Mouse (Mus musculus): ENCODE measurements at regions not wholly inside any gene's neighbourhood (a gene's known extent, or its start where the extent isn't known, plus 50 kb on each side); places are given as distances from the start of the nearest gene placed in this dataset.

DNA sequence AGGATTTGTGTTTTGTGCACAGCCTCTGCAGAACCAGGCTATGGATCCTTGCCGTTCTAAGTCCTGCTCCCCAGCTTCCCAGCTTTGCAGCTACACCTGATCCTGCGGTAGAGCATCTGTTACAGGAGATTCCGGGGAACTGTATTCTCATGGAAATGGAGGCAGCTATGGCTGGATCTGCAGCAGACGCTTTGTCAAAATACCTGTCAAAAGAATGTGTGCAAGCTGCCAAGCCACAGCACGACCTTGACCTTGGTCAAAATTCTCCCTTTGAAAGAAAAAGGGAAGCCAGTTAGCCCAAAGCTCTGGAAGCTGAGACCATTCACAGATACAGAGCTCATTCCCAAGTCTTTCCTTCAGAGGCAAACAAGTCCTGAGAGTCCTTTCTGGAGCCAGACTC is 255.3 kb downstream of the Med13l start:
- DNase-seq (ENCODE audit: low spot score) (no peak), ATAC-seq (ENCODE audit: insufficient read depth, low FRiP score, low TSS enrichment) (no peak)
- Histone ChIP-seq H3K4me3 (ENCODE audit: low read depth, low read length) (no peak overlapping the region), H3K4me1 (ENCODE audit: control insufficient read depth, insufficient read depth, low read length) (no peaks in the 10 kb centered on the region), H3K9me3 (ENCODE audit: control insufficient read depth, low read length) (no peaks in the 10 kb centered on the region), H3K27ac (ENCODE audit: low read depth, low read length) (no peak overlapping the region), H3K4me2 (ENCODE audit: low read depth) (no peak overlapping the region), H3K9ac (ENCODE audit: low read length) (no peak overlapping the region), H3K27me3 (ENCODE audit: control insufficient read depth, insufficient read depth, low read length) (no peaks in the 10 kb centered on the region), H3K36me3 (ENCODE audit: control insufficient read depth, insufficient read depth, low read length) (no peaks in the 10 kb centered on the region)
- WGBS = 76% methylated on average over 5 of the region's 5 CpGs

DNA sequence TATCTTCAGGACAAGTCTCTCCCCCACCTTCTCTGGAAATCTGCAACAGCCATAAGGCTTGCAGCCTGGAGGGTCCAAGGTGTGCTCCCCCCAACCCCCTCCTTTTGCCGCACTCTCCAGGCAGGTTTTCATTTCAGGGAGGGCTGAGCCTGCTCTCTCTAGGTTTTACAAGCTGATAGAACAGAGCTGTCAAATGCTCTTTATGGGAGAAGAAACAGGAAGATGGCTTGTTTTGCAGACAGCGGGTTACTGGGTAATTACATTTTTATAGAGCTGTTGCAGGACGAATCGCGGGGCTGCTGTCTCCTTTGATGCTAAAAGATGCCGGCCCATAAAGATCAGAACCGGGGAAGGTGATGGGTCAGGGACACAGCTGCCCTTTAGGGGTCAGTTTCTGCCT is 257.8 kb downstream of the Med13l start:
- 29% methylated on average over 7 of the region's 7 CpGs for WGBS
- DNase-seq (ENCODE audit: low spot score) (no peak), ATAC-seq (ENCODE audit: insufficient read depth, low FRiP score, low TSS enrichment) (no peak)

DNA sequence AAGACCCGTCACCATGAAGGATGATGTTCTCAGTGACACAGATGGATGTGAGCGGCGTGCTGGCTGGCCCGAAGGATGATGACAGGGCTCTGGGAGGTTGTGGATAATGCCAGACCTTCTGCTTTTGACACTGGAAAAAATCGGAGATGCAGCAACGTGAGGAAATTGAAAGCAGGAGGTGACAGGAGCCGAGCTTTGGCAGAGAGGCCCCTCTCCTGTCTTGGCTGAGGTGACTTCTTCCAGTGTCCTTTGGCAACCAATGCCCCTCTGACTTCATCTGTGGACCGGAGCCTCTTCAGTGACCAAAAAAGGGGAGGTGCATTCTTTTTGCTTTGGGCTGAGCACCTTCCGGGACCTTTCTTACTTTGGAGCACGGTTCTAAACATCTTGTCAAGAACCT is 264.3 kb downstream of the Med13l start:
- 87% methylated on average over 10 of the region's 10 CpGs for WGBS
- no peak for ATAC-seq (ENCODE audit: insufficient read depth, low FRiP score, low TSS enrichment)
- H3K9me3 ChIP-seq (ENCODE audit: control insufficient read depth, low read length) = no peaks in the 10 kb centered on the region
- no peaks in the 10 kb centered on the region for H3K27me3 ChIP-seq (ENCODE audit: control insufficient read depth, insufficient read depth, low read length)
- H3K4me1 ChIP-seq (ENCODE audit: control insufficient read depth, insufficient read depth, low read length) = peaks cover 6% of the 10 kb centered on the region; the same call in 1 of the 2 replicates
- no peaks in the 10 kb centered on the region for H3K36me3 ChIP-seq (ENCODE audit: control insufficient read depth, insufficient read depth, low read length)
- no peak overlapping the region for H3K27ac ChIP-seq (ENCODE audit: low read depth, low read length)
- H3K9ac ChIP-seq (ENCODE audit: low read length) = no peak overlapping the region
- no peak overlapping the region for H3K4me2 ChIP-seq (ENCODE audit: low read depth)
- no peak for DNase-seq (ENCODE audit: low spot score)
- no peak overlapping the region for H3K4me3 ChIP-seq (ENCODE audit: low read depth, low read length)

More for the DNA sequence above, 257.8 kb downstream of the Med13l start:
- Histone ChIP-seq H3K27me3 (ENCODE audit: control insufficient read depth, insufficient read depth, low read length) (no peaks in the 10 kb centered on the region), H3K36me3 (ENCODE audit: control insufficient read depth, insufficient read depth, low read length) (no peaks in the 10 kb centered on the region), H3K4me2 (ENCODE audit: low read depth) (no peak overlapping the region), H3K9me3 (ENCODE audit: control insufficient read depth, low read length) (no peaks in the 10 kb centered on the region), H3K4me3 (ENCODE audit: low read depth, low read length) (no peak overlapping the region), H3K9ac (ENCODE audit: low read length) (no peak overlapping the region), H3K27ac (ENCODE audit: low read depth, low read length) (no peak overlapping the region), H3K4me1 (ENCODE audit: control insufficient read depth, insufficient read depth, low read length) (no peaks in the 10 kb centered on the region)

- Histone ChIP-seq H3K4me3 (ENCODE audit: low read depth, low read length) (no peak overlapping the region), H3K4me2 (ENCODE audit: low read depth) (no peak overlapping the region), H3K4me1 (ENCODE audit: control insufficient read depth, insufficient read depth, low read length) (peaks cover 11% of the 10 kb centered on the region; the same call in 1 of the 2 replicates), H3K36me3 (ENCODE audit: control insufficient read depth, insufficient read depth, low read length) (no peaks in the 10 kb centered on the region), H3K9ac (ENCODE audit: low read length) (no peak overlapping the region), H3K9me3 (ENCODE audit: control insufficient read depth, low read length) (no peaks in the 10 kb centered on the region), H3K27ac (ENCODE audit: low read depth, low read length) (no peak overlapping the region), H3K27me3 (ENCODE audit: control insufficient read depth, insufficient read depth, low read length) (no peaks in the 10 kb centered on the region; the same call in 1 of the 2 replicates)
- ATAC-seq (ENCODE audit: insufficient read depth, low FRiP score, low TSS enrichment) = no peak
- 15% methylated on average over 14 of the region's 14 CpGs for WGBS
- DNase-seq (ENCODE audit: low spot score) = no peak
Measured at GRCm38 (mm10) chr5:118829031-118829698, 268.7 kb downstream of the Med13l start.

DNA sequence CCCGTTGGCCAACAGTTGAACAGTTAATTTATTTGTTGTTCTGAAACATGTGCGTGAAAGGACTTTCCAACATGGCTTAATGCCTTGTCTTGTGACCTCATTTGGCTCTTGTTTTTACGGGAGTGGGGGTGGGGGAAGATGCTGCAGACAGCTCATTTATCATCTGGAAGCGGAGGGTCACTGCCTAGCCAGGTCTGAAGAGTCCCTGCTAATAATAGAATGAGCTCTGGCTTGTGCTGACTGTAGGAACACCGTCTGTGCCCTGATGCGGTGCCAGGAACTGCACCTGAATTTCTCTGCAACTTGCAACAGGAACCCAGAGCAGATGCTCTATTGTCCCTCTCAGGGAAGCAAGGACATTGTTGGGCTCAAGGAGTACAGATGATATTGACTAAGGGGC is 272.2 kb downstream of the Med13l start:
- no peak overlapping the region for H3K9ac ChIP-seq (ENCODE audit: low read length)
- no peaks in the 10 kb centered on the region for H3K36me3 ChIP-seq (ENCODE audit: control insufficient read depth, insufficient read depth, low read length)
- H3K4me3 ChIP-seq (ENCODE audit: low read depth, low read length) = no peak overlapping the region
- ATAC-seq (ENCODE audit: insufficient read depth, low FRiP score, low TSS enrichment) (no peak), DNase-seq (ENCODE audit: low spot score) (no peak)
- H3K9me3 ChIP-seq (ENCODE audit: control insufficient read depth, low read length) = no peaks in the 10 kb centered on the region
- peaks cover 11% of the 10 kb centered on the region; the same call in 1 of the 2 replicates for H3K4me1 ChIP-seq (ENCODE audit: control insufficient read depth, insufficient read depth, low read length)
- H3K4me2 ChIP-seq (ENCODE audit: low read depth) = no peak overlapping the region
- H3K27ac ChIP-seq (ENCODE audit: low read depth, low read length) = no peak overlapping the region
- 22% methylated on average over 6 of the region's 6 CpGs for WGBS
- no peaks in the 10 kb centered on the region; the same call in 1 of the 2 replicates for H3K27me3 ChIP-seq (ENCODE audit: control insufficient read depth, insufficient read depth, low read length)

GRCm38 (mm10) chr5:118834129-118834528 is 273.6 kb downstream of the Med13l start:
- Histone ChIP-seq H3K36me3 (ENCODE audit: control insufficient read depth, insufficient read depth, low read length) (no peaks in the 10 kb centered on the region), H3K4me2 (ENCODE audit: low read depth) (no peak overlapping the region), H3K9me3 (ENCODE audit: control insufficient read depth, low read length) (no peaks in the 10 kb centered on the region), H3K27ac (ENCODE audit: low read depth, low read length) (no peak overlapping the region), H3K9ac (ENCODE audit: low read length) (no peak overlapping the region), H3K4me1 (ENCODE audit: control insufficient read depth, insufficient read depth, low read length) (peaks cover 11% of the 10 kb centered on the region; the same call in 1 of the 2 replicates), H3K4me3 (ENCODE audit: low read depth, low read length) (no peak overlapping the region), H3K27me3 (ENCODE audit: control insufficient read depth, insufficient read depth, low read length) (no peaks in the 10 kb centered on the region; the same call in 1 of the 2 replicates)
- DNase-seq (ENCODE audit: low spot score) (no peak), ATAC-seq (ENCODE audit: insufficient read depth, low FRiP score, low TSS enrichment) (no peak)
- WGBS = 95% methylated on average over 5 of the region's 5 CpGs

DNA sequence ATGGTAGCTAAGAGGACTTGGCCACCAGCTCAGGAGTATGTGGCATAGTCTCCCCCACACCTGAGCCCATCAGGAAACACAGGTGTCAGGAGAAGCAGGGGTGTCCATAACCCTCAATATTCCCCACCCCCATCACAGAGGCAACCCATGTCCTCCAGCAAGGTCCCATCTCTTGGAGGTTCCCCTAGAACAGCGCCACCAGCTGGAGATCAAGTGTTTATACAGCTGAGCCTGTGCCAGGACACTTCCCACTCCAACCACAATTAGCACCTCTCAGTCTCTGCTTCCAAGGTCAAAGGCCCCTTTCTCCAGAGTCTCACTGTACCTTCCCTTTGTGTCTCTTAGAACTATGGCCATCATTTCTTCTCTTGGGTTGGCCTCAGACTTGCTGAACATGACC is 276.5 kb downstream of the Med13l start:
- Histone ChIP-seq H3K4me3 (ENCODE audit: low read depth, low read length) (no peak overlapping the region), H3K4me1 (ENCODE audit: control insufficient read depth, insufficient read depth, low read length) (peaks cover 4% of the 10 kb centered on the region; the same call in 1 of the 2 replicates), H3K27ac (ENCODE audit: low read depth, low read length) (no peak overlapping the region), H3K27me3 (ENCODE audit: control insufficient read depth, insufficient read depth, low read length) (no peaks in the 10 kb centered on the region), H3K4me2 (ENCODE audit: low read depth) (no peak overlapping the region), H3K36me3 (ENCODE audit: control insufficient read depth, insufficient read depth, low read length) (no peaks in the 10 kb centered on the region), H3K9ac (ENCODE audit: low read length) (no peak overlapping the region), H3K9me3 (ENCODE audit: control insufficient read depth, low read length) (no peaks in the 10 kb centered on the region)
- DNase-seq (ENCODE audit: low spot score) (no peak), ATAC-seq (ENCODE audit: insufficient read depth, low FRiP score, low TSS enrichment) (no peak)
- WGBS = 43% methylated on average over 1 of the region's 1 CpGs

DNA sequence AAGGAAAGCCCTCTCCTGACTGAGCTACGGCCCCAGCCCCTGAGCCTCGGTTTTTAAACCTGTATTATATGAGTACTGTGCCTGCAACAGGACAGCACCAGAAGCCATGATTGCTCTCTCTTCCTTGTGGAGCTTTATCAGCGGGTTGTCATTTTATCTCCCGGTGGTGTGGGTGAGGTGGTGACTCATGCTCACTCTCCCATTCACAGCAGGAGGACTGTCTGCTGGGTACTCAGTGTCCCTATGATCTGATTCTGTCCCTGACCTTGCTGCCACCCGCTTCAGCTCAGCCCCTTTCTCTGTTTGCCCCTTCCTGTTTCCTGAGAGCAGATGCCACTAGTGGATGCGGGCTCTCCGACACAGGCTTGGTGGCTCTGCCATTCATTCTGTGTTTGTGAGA is 277.9 kb downstream of the Med13l start:
- no peak overlapping the region for H3K9ac ChIP-seq (ENCODE audit: low read length)
- no peak overlapping the region for H3K4me2 ChIP-seq (ENCODE audit: low read depth)
- DNase-seq (ENCODE audit: low spot score) = no peak
- H3K4me1 ChIP-seq (ENCODE audit: control insufficient read depth, insufficient read depth, low read length) = no peaks in the 10 kb centered on the region
- H3K36me3 ChIP-seq (ENCODE audit: control insufficient read depth, insufficient read depth, low read length) = no peaks in the 10 kb centered on the region
- no peaks in the 10 kb centered on the region for H3K9me3 ChIP-seq (ENCODE audit: control insufficient read depth, low read length)
- no peak overlapping the region for H3K27ac ChIP-seq (ENCODE audit: low read depth, low read length)
- ATAC-seq (ENCODE audit: insufficient read depth, low FRiP score, low TSS enrichment) = no peak
- WGBS = 86% methylated on average over 7 of the region's 7 CpGs
- H3K27me3 ChIP-seq (ENCODE audit: control insufficient read depth, insufficient read depth, low read length) = no peaks in the 10 kb centered on the region
- no peak overlapping the region for H3K4me3 ChIP-seq (ENCODE audit: low read depth, low read length)

DNA sequence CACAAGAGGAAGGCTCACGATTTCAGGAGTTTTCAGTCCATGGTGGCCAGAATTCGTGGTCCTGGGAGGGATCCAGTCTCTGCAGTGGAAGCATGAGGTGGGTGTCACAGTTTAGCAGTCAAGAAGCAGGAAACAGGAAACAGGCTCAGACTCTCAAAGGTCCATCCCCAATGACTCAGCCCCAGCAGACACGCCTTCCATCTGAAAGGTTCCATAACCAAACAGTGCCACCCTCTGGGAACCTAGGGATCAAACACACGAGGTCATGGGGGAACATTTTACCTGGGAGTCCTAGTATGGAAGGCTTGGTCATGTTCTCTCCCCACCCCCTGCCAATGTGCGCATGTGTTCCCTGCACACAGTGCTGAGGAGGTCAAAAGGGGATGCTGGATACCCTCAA is 279.4 kb downstream of the Med13l start:
- WGBS = 71% methylated on average over 5 of the region's 5 CpGs
- no peaks in the 10 kb centered on the region for H3K36me3 ChIP-seq (ENCODE audit: control insufficient read depth, insufficient read depth, low read length)
- H3K9me3 ChIP-seq (ENCODE audit: control insufficient read depth, low read length) = no peaks in the 10 kb centered on the region
- no peak for DNase-seq (ENCODE audit: low spot score)
- no peak overlapping the region for H3K27ac ChIP-seq (ENCODE audit: low read depth, low read length)
- H3K27me3 ChIP-seq (ENCODE audit: control insufficient read depth, insufficient read depth, low read length) = no peaks in the 10 kb centered on the region
- H3K4me2 ChIP-seq (ENCODE audit: low read depth) = no peak overlapping the region
- no peak for ATAC-seq (ENCODE audit: insufficient read depth, low FRiP score, low TSS enrichment)
- no peak overlapping the region for H3K4me3 ChIP-seq (ENCODE audit: low read depth, low read length)
- H3K4me1 ChIP-seq (ENCODE audit: control insufficient read depth, insufficient read depth, low read length) = no peaks in the 10 kb centered on the region
- no peak overlapping the region for H3K9ac ChIP-seq (ENCODE audit: low read length)

Measured in neural tube, embryonic 11.5 days (tissue).